Mouse (Mus musculus): Measurements from ENCODE around the gene Cntnap5a.

GRCm38 (mm10) chr1:116366171-116366570, 681.6 kb downstream of the Cntnap5a start:
- TF ChIP-seq CTCF (IDR thresholded peaks at IDR 0.05) (no peak), POLR2A (IDR thresholded peaks at IDR 0.05; ENCODE audit: insufficient read depth, low read depth, low read length) (no peak), EP300 (IDR thresholded peaks at IDR 0.05; ENCODE audit: insufficient read depth, low read depth, low read length) (no peak)
